Mouse (Mus musculus) B cell, adult 2 months (primary cell): ENCODE measurements at regions not wholly inside any gene's neighbourhood (a gene's known extent, or its start where the extent isn't known, plus 50 kb on each side); places are given as distances from the start of the nearest gene placed in this dataset.

Experiments
- DNase-seq, 2 experiments: peaks; one replicate each; pipeline ENCODE4 v3.0.0; 2022

DNA sequence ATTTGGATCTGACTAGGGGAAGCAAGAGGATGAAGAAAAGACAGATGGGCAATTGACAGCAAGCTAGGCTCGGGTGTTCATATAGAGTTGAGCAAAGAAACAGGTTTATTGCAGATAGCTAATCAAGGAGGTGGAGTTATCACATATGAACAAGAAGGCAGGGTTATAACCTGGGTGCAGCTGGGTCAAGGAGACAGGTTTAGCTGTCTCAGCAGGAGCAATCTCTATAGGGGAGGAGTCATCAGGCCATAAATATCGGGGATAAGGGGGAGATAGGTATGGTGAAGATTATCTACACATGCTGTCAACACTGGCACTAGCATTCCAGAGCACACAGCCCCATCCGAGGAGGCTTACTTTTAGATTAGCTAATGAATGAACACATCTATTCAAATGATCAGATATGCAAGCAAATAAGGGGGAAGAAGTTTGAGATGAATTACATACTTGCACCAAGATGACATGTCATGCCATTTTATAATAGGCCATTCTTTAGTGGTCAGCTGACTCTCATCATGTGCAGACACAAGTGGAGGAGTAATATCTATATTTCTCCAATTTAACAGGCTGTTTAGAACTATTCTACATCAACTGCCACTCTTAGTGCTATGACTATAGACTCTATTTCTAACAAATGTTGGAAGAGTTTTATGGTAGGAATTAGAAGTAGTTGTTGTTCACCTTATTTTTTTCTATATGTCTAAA is 76.9 kb downstream of the Lhx9 start:
- no peak for DNase-seq

DNA sequence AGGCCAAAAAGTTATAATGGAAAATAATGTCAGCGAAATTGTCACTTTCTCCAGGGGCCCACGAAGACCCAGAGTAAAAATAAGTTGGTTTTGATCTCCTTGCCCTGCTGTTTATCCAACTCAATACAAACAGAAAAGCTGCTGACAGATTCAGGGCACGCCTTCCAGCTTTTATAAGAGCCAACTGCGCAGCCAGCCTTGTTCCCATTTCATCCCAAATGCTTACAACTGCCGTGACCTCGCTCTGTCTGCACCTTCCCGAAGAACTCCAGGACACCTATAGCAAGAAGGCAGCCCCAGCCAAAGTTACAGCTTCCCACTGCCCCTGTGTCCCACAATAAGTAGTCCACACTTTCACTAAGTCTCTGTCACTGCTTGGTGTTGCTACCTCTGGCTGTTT is 85.5 kb downstream of the Lhx9 start:
- no peak for DNase-seq

DNA sequence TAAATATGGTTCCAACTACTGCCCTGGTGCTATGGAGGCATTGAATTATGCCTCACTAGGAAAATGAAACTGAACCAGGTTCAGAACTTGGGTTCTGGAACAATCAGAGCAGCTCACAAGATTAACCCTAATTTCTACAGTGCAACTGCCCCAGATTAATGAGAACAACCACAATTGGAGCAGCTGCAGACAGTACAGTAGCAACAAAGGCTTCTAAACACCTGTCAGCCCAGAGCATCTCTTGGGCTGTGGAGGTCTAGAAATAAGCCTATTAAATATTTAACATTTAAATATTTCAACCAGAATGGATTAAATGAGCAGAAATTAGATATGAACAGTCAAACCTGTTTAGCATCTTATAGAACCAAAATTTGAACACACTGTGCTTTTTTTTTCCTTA is 90.6 kb downstream of the Lhx9 start:
- no peak for DNase-seq

DNA sequence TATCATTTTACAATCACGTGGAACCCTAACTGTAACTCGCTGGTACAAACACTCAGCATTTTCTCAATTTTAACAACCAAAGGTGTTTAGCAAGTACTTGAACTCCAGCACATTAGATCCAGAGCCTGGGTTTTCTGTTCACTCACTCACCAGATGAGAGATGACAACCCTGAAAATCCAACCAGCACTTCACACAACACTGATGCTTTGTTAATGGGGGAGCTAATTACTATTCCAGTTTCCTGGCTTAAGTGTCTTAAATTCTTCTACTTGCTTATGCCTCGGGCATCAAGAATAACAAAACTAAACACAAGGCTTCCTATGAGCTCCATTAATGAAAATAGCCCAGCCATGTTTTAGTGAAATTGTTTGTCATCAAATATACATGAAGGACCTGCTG is 113.4 kb upstream of the Nek7 start:
- no peak for DNase-seq

DNA sequence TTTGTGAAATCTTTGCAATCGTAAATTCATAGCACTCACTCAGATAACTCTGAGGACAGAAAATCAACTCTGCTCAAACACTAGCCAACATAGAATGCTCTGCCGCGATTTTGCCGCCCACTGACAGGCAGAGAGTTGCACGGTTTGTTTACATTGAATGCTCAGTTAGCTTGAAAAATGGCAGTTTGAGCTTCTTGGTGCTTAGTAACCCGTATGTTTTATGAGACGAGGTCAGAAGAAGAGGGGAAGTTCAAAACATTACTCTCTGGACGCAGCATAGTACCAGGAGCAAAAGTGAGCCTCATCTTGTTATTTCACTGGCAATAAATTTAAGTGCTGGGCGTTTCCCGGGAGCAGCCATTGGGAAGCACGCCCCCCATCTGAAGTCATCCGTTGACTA is 111.1 kb upstream of the Nek7 start:
- no peak for DNase-seq

DNA sequence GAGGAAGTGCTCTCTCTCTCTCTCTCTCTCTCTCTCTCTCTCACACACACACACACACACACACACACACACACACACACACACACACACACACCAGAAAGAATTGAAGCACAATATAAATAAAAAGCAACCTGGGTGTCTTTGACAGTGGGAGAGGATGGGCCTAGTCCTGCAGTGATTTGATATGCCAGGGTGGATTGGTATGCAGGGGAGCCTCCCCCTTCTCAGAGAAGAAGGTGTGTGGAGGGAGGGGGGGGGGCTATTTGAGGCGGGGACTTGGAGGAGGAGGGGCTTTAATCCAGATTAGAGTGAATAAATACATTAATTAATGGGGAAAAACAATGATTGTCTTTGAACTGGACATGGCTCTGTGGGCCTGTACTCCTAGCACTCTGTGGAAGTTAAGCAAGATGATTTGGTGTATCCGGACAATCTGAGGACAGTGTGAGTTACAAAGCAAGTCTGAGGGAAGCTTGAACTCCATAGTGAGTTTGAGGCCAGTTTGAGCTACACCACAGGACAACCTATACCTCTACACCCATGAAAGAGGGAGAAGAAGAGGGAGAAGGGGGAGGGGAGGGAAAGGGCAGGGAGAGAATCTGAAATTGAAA is 109.3 kb upstream of the Nek7 start:
- DNase-seq = no peak

GRCm38 (mm10) chr1:138720728-138721127 is 100.8 kb upstream of the Nek7 start:
- DNase-seq = no peak

GRCm38 (mm10) chr1:138719297-138719696 is 99.4 kb upstream of the Nek7 start:
- no peak for DNase-seq

GRCm38 (mm10) chr1:138716991-138717390 is 97.0 kb upstream of the Nek7 start:
- no peak for DNase-seq

DNA sequence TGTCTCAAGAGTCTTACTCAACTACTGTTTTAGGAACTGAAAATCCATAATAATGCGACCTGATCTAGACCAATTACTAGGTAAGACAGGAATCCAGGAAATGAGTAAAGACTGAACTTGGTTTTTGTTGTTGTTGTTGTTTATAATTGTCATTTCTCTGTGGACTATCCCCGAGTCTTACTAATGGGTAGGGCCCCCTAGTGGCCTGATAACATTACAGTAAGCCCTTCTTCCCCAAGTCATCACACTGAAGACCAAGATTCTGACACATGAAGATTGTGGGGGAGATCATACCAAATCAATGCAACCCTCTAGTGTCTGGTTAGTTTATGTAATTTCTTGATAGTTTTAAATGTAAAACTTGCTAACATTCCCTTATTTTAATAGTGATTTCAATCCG is 95.2 kb upstream of the Nek7 start:
- peak in 1 of 2 experiments; percentile 29 for DNase-seq

GRCm38 (mm10) chr1:138709229-138709608 is 89.3 kb upstream of the Nek7 start:
- no peak for DNase-seq

DNA sequence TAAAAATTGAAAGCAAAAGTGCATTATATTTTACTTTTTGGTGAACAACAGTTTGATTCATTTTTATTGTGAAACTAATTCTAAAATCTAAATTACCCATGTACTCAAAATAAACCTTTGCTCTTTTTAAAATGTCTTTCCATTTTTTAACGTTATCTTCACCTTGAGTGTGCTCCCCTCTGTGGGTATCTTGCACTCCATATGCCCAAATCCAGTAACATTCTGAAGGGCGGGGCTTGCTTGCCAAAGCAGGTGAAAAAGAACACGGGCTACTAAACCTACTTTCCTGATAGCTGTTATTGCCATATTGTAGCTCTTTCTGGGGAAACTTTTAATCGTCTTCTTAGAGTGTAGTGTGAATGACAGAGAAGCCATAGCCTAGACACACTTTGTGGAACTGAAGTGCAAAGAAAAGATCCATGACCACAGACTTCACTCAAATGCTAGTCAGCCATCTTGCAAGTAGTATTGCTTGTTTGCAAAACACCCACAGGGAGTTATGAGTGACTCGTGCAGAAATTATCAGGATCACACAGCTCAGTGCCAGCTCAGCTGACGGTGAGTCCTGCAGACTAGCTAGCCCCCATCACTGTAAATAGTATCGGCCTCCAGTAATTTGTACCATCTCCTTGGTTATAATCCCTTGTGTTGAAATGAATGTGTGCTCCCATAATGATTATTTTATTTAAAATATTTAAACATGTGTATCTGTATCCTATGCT is 88.7 kb upstream of the Nek7 start:
- DNase-seq = no peak

GRCm38 (mm10) chr1:138707913-138708312 is 88.0 kb upstream of the Nek7 start:
- DNase-seq = no peak

DNA sequence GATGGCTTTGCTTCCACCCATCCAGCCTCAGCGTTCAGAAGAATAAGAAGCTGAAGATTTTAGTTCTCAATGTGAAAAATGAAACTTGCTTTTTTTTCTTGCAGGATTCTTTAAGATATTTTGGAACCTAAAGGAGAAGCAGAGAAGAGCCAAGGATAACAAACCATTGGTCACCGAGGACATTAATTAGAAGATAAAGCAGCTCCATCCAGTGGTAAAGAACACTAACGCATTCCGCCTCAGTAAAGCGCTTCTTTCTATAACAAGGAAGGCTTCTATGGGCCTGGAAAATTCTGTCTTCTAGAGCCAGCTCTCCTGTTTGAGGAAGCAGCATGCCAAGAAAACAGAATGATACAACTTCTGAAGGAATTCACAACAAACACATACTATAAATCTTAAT is 83.3 kb upstream of the Nek7 start:
- no peak for DNase-seq

GRCm38 (mm10) chr1:138689234-138689633 is 69.3 kb upstream of the Nek7 start:
- no peak for DNase-seq

DNA sequence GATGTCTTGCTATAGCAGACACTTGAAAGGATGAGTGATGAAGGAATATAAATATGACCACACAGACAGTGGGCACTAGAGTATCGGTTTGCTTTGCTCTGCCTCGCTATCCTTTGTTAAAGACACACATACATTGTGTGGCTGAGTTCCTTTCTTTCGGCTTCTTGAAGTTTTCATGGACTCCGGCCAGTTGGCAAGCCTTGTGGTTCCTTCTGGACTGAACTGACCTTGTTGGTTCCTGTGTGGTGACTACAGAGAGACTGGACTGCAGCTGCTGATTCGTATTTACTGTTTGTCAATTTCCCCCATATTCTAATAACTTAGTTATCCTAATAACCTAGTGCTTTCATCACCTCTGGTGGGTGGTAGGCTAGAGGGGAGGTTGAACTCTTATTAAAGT is 66.8 kb upstream of the Nek7 start:
- no peak for DNase-seq

GRCm38 (mm10) chr1:138683711-138684110 is 63.8 kb upstream of the Nek7 start:
- no peak for DNase-seq

DNA sequence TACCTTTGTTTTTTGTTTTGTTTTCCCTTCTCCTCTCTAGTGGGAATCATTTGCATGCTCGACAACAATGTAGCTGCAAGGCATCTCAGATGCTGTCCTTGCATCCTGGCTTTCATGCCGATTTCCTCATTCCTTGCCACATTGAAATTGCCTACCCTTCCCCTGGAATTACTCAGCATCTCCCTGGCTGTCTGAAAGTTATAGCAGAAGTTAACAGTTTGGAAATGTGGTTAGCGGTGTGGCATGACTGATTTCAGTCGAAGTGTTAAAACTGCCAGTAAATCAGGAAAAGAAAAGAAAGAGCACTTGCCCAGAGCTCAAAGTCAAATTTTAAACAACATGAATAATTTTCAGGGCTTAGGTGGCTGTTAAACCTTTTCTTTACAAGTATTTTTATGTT is 62.0 kb upstream of the Nek7 start:
- DNase-seq = no peak

DNA sequence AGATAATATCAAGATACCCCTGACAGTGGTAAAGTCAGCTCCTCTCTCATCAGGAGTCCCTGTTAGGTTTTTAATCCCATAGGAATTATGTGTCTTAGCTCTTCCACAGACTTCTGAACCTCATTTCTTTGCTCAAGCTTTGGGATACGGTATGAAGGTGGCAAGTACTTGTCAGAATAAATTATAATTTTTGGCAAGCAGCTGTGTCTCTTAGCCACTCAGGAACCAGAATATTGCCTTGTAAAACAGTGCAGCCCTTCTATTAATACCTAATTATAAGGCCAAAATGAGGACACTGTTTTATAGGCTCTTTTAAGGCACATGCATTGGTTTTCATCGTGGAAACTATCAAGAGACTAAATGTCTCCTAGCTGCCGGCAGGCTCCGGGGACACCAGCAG is 54.3 kb upstream of the Nek7 start:
- DNase-seq = no peak
